Mouse (Mus musculus) kidney, adult 2 months (tissue): ENCODE measurements around the gene Dzank1. TPM values are rescaled to one million over a fixed set of nuclear protein-coding genes. Genes with fewer than 3 reads are reported as not detected.
A peak's percentile ranks its signal among the peaks of the same experiment; 100 is the strongest.

Experiments
- DNase-seq: peaks from one replicate; pipeline ENCODE4 v3.0.0; 2021
- H3K27ac ChIP-seq: fragments of 200-500 bp; 2 replicates; pipeline ENCODE4 v1.5.1; 2012; ENCODE audit warnings: low read depth, low read length, control low read depth, inconsistent platforms; ENCODE audit not compliant: insufficient read depth
- H3K27me3 ChIP-seq: fragments of 200-500 bp; replicated peaks from 2 replicates; pipeline ENCODE4 v1.6.1; 2012; ENCODE audit warnings: mild to moderate bottlenecking, moderate library complexity, low read length, inconsistent platforms; ENCODE audit not compliant: control insufficient read depth, insufficient read depth
- H3K36me3 ChIP-seq: fragments of 200-500 bp; 2 replicates; pipeline ENCODE4 v1.6.1; 2012; ENCODE audit warnings: mild to moderate bottlenecking, moderate library complexity, low read length, inconsistent platforms; ENCODE audit not compliant: control insufficient read depth, insufficient read depth
- H3K4me1 ChIP-seq: fragments of 200-500 bp; 2 replicates; pipeline ENCODE4 v1.6.1; 2011; ENCODE audit warnings: low read length; ENCODE audit not compliant: control insufficient read depth, insufficient read depth
- H3K4me3 ChIP-seq: fragments of 200-500 bp; 2 replicates; pipeline ENCODE4 v1.5.1; 2011; ENCODE audit warnings: mild to moderate bottlenecking, low read depth, low read length, control low read depth; ENCODE audit not compliant: insufficient read depth
- CTCF ChIP-seq: fragments of 200-500 bp; conservative IDR thresholded peaks from 2 replicates; pipeline ENCODE4 v1.5.1; 2011; ENCODE audit warnings: low read depth, mild to moderate bottlenecking, control low read depth, low read length, moderate library complexity, mixed read lengths; ENCODE audit not compliant: insufficient read depth, insufficient read length
- POLR2A ChIP-seq: fragments of 200-500 bp; IDR thresholded peaks from one replicate; pipeline ENCODE4 v1.6.1; 2011; ENCODE audit warnings: low read depth, low read length, control low read depth
- WGBS: fragments of 180-500 bp; shearing (Covaris S2); methylation state at CpG from one replicate; pipeline ENCODE4 v1.1.7; 2018; 5-methylcytosine and 5-hydroxymethylcytosine counted together
- polyA plus RNA-seq: library from polyadenylated mRNA; depleted of rRNA; stranded (reverse); fragments of >200 nt; gene quantifications from 2 replicates; pipeline ENCODE4 v1.2.3, GENCODE M21; 2012

Dzank1 gene
- polyA plus RNA-seq, 1 experiment = 1.6 TPM

DNA sequence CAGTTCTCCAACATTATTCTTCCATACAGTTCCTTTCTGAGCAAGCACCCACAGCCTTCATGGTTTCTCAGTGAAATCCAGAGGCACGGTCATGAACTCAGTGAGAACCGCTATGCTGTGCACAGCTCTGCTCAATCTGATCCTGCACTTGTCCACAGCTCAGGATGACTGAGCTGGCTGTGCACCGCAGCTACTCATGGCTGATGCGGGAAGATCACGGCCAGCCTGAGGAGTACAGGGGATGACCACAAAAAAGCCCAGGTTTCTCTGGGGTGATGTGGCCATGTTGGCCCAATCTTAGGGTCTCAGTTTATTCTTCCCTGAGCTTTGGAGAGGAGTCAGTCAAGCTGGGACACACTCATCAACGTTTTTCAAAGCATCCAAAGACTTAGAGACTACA, 68.9 kb downstream of the Dzank1 start:
- WGBS = 81% methylated on average over 6 of the region's 6 CpGs
- TF ChIP-seq CTCF = no peak
- no peak for TF ChIP-seq POLR2A
- Histone ChIP-seq H3K4me1 (0 out of 2 replicates have a peak, but pooled peaks cover 2% of the 10 kb centered on the region), H3K27ac (no peak overlapping the region), H3K4me3 (no peak overlapping the region), H3K36me3 (no peaks in the 10 kb centered on the region), H3K27me3 (no peaks in the 10 kb centered on the region)
- DNase-seq = no peak

DNA sequence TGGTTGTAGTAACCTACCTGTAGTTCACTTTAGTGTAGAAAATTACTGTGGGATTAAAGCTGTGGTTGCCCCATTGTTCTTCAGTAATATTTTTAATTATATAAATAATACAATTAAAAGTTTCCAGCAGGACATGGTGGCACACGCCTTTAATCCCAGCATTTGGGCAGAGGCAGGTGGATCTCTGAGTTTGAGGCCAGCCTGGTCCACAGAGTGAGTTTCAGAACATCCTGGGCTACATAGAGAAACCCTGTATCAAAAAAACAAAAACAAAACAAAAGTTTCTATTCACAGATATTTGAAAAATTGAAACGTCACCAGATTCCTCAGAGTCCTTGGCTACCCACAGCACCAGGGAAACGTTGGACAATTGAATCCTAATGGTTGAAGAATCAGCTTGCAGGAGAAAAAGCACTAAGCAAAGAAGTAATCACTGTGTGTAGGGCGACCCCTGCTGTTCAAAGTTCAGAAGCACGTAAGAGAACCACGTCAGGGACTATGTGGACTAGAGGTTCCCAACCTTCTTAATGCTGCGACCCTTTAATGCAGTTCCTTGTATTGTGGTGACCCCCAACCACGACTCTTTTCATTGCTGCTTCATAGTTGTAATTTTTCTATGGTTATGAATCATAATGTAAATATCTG, 74.7 kb downstream of the Dzank1 start:
- Histone ChIP-seq H3K36me3 (no peaks in the 10 kb centered on the region), H3K4me3 (no peak overlapping the region), H3K4me1 (no peaks in the 10 kb centered on the region), H3K27ac (no peak overlapping the region), H3K27me3 (no peaks in the 10 kb centered on the region)
- WGBS = 12% methylated on average over 8 of the region's 8 CpGs
- peak; percentile 85 for DNase-seq
- no peak for TF ChIP-seq POLR2A
- peak; percentile 70 for TF ChIP-seq CTCF

DNA sequence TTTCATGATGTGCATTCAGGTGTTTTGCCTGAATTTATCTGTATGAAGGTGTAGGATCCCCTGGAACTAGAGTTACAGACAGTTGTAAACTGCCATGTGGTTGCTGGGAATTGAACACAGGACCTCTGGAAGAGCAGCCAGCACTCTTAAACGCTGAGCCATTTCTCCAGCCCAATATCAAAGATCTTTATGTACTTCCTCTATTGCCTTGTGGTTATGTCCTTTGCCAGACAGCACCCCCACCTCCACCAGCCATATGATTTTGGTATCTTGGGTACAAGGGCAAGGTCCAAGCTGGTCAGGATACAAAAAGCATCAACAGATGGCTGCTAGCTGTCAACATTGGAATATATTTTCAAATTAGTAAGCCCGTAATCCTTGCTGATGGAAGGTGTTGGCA, 76.8 kb downstream of the Dzank1 start:
- Histone ChIP-seq H3K4me3 (no peak overlapping the region), H3K27ac (no peak overlapping the region), H3K4me1 (no peaks in the 10 kb centered on the region), H3K36me3 (no peaks in the 10 kb centered on the region), H3K27me3 (no peaks in the 10 kb centered on the region)
- WGBS = 70% methylated on average over 2 of the region's 2 CpGs
- no peak for TF ChIP-seq CTCF
- TF ChIP-seq POLR2A = no peak
- no peak for DNase-seq

DNA sequence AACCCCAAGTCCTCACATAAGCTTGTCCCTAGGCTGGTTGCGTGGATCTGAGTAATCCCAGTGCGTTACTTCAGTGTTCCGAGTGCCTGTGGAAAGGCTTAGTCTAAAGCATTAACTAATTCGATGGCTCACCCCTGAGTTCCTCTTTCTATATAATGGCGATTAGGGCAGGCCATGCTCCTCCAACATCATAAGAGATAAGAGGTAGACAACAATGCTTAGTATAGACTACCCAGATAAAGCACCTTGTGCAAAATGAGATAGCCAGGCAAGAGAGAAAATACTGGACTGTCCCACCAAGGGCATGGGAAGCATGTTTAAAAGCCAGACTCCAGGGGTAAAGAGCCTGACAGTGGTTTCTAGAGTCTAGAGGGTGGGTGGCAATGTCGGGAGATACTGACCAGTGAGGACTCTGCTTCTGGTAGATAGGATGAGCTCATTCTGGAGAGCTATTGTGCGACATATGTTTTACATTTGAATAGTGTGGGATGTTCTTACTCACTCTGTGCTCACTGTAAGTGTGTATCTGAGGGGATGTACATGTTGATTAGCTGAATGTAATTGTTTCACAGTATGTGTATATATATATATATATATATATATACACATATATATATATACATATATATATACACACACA, 80.7 kb downstream of the Dzank1 start:
- no peak for DNase-seq
- TF ChIP-seq POLR2A (no peak), CTCF (no peak)
- WGBS = 84% methylated on average over 7 of the region's 7 CpGs
- H3K36me3 ChIP-seq = no peaks in the 10 kb centered on the region
- H3K27me3 ChIP-seq = no peaks in the 10 kb centered on the region
- H3K4me3 ChIP-seq = no peak overlapping the region
- H3K27ac ChIP-seq = no peak overlapping the region
- H3K4me1 ChIP-seq = no peaks in the 10 kb centered on the region

DNA sequence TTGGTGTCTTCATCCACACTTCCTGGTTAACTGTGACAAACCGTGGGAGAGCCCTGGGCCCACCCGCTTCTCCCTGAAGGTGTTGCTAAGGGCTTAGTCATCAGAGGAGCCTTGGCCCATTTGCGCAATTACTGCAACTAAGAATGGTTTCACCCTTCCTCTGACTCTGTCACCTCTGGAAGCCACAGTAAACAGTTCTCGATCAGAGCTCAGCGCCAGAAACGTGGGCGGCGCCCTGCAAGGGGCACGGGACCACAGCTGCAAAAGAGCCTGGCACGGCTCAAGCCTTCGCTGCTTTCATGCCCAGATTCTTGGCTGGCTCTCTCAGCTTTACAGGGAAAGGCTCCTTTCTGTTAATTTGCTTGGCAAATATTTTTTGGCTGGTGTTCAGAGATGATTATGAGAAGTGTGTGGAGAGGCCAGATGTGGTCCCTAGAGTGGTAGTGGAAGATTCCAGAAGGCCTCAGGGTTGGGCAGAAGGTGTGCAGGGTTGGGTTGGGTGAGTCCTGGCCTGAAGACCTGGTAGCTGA, 85.8 kb downstream of the Dzank1 start:
- 65% methylated on average over 11 of the region's 11 CpGs for WGBS
- Histone ChIP-seq H3K27ac (no peak overlapping the region), H3K4me3 (no peak overlapping the region), H3K27me3 (no peaks in the 10 kb centered on the region), H3K4me1 (no peaks in the 10 kb centered on the region), H3K36me3 (no peaks in the 10 kb centered on the region)
- TF ChIP-seq CTCF = no peak
- TF ChIP-seq POLR2A = no peak
- peak; percentile 13 for DNase-seq

DNA sequence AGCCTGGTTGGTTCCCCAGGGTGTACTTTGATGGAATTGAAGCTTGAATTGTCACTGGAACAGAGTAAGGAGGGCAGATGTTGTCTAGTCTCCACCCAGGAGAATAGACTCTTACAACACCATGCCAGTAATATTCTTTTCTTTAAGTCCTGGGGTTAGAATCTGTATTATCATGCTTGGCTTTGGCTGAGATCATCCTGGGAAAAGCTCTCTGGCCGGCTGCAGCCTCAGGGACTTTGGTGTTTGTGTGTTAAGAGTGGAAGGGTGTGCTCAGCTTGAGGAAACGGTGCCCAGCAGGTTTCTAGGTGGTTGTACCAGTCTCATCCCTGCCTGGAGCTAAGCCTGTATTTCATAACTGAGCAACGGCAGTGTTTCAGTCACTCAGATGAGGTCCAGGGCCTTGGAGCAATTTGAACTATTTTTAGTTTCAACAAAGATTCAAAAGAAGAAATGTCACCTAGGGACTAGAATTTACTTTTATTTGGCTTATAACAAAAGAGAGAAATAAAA, 88.0 kb downstream of the Dzank1 start:
- H3K4me3 ChIP-seq = no peak overlapping the region
- no peaks in the 10 kb centered on the region for H3K4me1 ChIP-seq
- no peak for DNase-seq
- TF ChIP-seq CTCF = no peak
- no peak for TF ChIP-seq POLR2A
- no peaks in the 10 kb centered on the region for H3K27me3 ChIP-seq
- 64% methylated on average over 3 of the region's 3 CpGs for WGBS
- H3K27ac ChIP-seq = no peak overlapping the region
- H3K36me3 ChIP-seq = no peaks in the 10 kb centered on the region

DNA sequence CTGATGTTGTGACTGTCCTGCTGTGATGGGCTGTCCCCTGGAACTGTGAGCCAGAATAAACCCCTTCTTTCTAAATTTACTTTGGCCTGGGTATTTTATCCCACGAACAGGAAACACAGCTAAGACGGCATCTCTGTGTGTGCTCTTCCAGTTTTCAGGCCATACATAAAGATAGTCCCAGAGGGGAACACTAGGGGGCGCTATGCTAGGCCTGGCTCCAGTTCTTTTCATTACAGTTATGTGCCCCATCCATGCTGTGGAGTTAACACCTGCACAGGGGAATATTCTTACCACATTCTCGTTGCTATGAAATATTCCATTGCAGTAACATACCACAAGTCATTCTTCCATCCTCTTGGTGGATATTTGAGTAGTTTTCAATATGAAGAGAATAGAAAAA, 88.8 kb downstream of the Dzank1 start:
- H3K4me3 ChIP-seq = no peak overlapping the region
- H3K4me1 ChIP-seq = no peaks in the 10 kb centered on the region
- WGBS = 63% methylated on average over 4 of the region's 4 CpGs
- no peaks in the 10 kb centered on the region for H3K27me3 ChIP-seq
- H3K27ac ChIP-seq = no peak overlapping the region
- no peak for DNase-seq
- TF ChIP-seq CTCF = peak; percentile 39
- no peak for TF ChIP-seq POLR2A
- H3K36me3 ChIP-seq = no peaks in the 10 kb centered on the region
